Mouse (Mus musculus): Measurements from ENCODE around the gene Gpld1. TPM values are rescaled to one million over a fixed set of nuclear protein-coding genes. Genes with fewer than 3 reads are reported as not detected.

The Gpld1 gene
- total RNA-seq, 4 experiments from 2014 or later, result 22.6 to 27.9 (median 23.8) TPM

DNA sequence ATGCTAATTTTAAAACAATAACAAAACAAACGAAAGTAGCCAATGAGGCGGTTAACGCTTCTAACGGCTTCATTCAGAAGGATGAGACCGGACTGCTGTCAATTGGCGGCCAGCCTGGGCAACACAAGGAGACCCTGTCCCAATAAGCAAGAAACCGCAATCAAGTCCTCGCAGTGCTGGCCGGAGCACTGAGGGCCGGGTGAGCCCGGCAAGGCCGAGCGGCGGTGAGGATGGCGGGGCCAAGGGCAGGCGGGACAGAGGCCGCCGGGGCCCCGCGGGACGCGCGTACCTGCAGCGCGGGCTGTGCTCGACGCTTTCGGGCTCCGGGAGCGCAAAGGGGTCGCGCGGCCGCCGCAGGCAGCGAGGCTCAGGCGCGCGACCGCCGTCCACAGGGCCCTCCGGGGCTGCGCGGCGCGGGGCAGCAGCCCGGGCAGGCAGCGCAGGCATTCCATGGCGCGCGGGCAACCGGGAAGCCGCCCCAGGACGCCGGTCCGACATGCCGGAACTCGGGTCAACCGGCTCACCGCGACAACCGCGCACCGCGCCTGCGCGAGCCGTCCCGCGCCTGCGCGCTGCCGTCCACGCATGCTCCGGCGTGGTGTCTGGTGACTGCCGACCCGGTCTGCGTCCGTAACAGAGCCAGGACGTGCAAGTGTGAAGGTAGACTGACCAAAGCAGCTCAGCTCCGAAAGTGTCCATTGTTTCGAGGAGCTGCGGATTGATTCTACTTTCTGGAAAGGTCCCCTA lies 77.0 kb downstream of the Gpld1 start, which contains the start of gene Mrs2:
TSS of gene Mrs2 (minus strand) at position 587 of the 747 bp plus-strand sequence.
- DNase-seq (ENCODE audit: low spot score in 2 of 2), result peak; percentile 63 to 84

DNA sequence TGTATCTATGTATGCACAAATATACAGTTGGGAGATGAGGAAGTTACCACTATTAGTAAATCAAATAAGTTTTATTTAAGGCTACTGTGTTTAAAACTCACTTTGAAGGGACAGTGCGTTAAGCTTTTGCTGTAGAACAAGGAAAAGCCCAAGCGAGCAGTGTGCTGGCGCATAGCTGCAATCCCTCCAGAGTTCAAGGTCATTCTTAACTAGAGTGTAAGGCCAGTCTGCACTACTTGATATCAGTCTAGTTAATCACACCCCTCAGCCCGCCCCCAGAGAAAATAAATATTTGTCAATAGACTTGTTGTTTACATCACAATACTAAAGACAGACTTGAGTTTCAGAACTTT lies 77.6 kb downstream of the Gpld1 start:
- DNase-seq (ENCODE audit: low spot score in 2 of 2), result no peak

DNA sequence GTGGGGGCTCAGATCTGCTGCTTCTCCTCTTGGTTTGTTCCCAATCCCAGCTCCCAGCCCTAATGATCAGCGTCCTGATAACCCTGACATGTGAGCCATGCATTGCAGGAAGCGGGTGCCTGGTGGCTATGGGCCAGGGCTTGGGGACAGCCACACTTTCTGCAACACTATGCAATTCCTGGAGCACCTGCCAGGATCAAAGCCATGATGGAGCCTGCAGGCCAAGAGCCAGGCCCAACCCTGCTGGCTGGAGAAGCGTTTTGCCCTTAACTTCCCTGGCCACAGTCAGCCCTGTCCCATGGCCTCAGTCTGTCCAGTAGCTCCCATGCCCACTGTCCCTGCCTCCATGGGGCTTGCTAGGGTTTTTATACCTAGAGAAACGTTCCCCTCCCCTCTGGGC lies 79.4 kb downstream of the Gpld1 start:
- no peak for DNase-seq (ENCODE audit: low spot score in 2 of 2)

DNA sequence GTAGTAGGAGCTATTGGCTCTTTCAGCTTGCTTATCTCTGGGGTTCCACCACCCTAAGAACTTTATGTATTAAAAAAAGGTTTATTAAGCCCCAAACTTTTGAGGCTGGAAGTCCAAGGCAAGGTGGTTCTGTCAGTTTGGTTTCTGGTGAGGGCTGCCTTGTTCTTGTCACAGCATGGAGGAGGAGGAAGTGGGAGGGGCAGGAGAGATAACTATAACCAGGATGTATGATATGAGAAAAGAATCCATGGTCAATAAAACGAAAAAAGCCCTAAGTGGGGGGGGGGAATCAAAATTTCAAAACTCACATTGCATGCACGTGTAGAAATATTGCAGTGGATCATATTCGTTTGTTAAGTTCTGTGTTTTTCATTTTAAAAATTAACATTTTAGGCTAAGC lies 80.2 kb downstream of the Gpld1 start:
- DNase-seq (ENCODE audit: low spot score in 2 of 2), result no peak

DNA sequence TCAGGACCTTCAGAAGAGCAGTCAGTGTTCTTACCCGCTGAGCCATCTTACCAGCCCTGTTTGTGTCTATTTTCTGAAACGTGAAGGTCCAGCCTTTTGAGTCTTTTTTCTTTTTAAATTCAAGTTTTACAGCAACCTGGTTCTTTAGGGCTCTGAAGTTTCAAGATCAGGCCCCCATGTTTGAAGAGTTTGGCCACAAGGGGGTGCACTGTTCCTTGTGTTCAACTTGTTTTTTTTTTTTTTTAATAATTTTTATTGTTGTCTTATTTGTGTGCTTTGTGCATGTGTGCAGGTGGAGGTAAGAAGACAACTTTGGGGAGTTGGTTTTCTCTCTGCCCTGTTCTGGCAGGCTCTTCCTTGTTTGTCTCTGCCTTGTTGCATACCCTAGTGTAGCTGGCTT lies 81.7 kb downstream of the Gpld1 start:
- no peak for DNase-seq (ENCODE audit: low spot score in 2 of 2)

DNA sequence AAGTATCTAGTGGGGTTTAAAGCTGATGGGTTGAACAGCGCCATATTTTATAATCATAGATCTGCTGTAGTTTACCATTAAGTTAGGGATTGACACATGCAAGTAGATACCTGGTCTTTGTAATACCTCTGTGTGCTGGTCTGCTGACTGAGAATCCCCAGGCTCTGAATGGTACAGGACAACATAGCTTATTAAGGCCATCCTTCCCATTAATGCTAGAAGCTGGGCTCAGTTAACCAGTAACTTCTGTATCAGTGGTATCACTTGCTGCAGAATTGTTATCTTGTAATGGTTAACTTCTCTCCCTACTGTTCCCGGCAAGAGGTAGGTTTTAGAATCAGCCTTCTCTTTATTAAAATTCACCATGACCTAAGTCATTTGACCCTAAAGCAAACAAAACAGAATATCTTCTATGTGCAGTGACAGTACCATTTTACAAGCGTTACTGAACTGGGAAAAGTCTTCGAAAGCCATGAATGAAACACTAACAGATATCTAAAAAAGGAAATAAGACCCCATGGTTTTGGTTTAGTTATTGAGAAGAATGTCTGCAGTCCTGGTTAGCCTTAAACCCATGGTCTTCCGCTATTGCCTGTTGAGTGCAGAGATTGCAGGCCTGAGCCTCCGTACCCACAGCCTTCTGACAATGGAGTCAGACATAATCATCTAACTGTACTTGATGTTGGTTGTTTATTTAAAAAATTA lies 83.6 kb downstream of the Gpld1 start:
- no peak for DNase-seq (ENCODE audit: low spot score in 2 of 2)

DNA sequence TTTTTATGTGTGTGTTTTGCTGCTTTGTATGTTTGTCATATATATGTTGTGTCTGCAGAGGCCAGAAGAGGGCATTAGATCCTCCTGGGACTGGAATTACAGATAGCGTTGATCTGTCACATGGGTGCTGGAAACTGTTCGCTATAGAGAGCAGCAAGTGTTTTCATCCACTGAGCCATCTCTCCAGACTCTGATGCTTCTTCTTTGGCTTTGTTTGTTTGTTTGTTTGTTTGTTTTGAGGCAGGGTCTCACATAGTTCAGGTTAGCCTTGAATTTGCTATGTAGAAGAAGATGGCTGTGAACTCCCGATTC lies 84.1 kb downstream of the Gpld1 start:
- DNase-seq (ENCODE audit: low spot score in 2 of 2), result no peak

DNA sequence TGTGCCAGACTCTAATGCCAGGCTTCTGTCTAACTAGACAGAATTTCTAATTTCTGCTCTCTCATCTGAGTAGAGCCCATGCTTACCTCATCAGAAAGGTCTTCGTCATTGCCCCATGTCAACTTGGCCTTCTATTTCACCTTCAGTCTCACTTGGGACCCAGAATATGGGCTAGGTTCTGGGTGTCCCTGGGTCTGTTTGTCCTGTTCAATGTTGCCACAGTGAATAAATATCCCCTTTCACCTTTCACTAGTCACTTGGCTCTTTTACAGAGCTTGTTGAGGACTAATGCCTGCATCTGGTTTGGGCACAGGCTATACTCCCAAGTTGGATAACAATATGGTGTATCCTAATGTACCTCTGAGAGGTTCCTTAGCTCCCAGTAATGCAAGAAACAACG lies 96.5 kb downstream of the Gpld1 start:
- DNase-seq (ENCODE audit: low spot score in 2 of 2), result no peak

Other genes with a start within 250 kb of the Gpld1 start
- not detected for gene Armh2, start 201.9 kb upstream of the Gpld1 start, total RNA-seq (2022)
- 1 to 10 TPM; 2.6 to 6.5 (median 5.6) TPM for gene Gmnn, start 181.2 kb upstream of the Gpld1 start, total RNA-seq (2022)
- gene BC005537, start 141.5 kb upstream of the Gpld1 start, total RNA-seq (2022), result 100 to 1,000 TPM; 134 to 163 (median 147) TPM
- gene Acot13, start 111.6 kb upstream of the Gpld1 start, total RNA-seq (2022), result 10 to 100 TPM; 83.7 to 90.3 (median 87.8) TPM
- gene Tdp2, start 111.5 kb upstream of the Gpld1 start, total RNA-seq (2022), result 10 to 100 TPM; 19.9 to 25.0 (median 21.5) TPM
- 10 to 100 TPM; 25.5 to 29.0 (median 27.3) TPM for gene D130043K22Rik, start 98.0 kb upstream of the Gpld1 start, total RNA-seq (2022)
- gene Aldh5a1, start 5.5 kb upstream of the Gpld1 start, total RNA-seq (2022), result 10 to 100 TPM; 63.2 to 76.6 (median 69.0) TPM
- gene Mrs2, start 77.2 kb downstream of the Gpld1 start, total RNA-seq (2022), result 10 to 100 TPM; 48.6 to 57.3 (median 50.8) TPM
- gene Dcdc2a, start 112.9 kb downstream of the Gpld1 start, total RNA-seq (2022), result 1 to 10 TPM; 5.6 to 9.1 (median 7.4) TPM

Data from left cerebral cortex, adult 8-10 months (tissue).